Mouse (Mus musculus) thymus, adult 2 months (tissue): ENCODE measurements around the gene Tbc1d20. TPM values are rescaled to one million over a fixed set of nuclear protein-coding genes. Genes with fewer than 3 reads are reported as not detected.
"Not testable (repeated sequence)": the region's sequence is repeated elsewhere in the genome, so short reads cannot be mapped to it uniquely, and the experiment has no call there.

ENCODE experiments used
- DNase-seq: peaks from one replicate; pipeline ENCODE4 v3.0.0; 2021
- H3K27ac ChIP-seq: fragments of 200-500 bp; 2 replicates; pipeline ENCODE4 v1.5.1; 2012; ENCODE audit warnings: low read length, control low read depth; ENCODE audit not compliant: control insufficient read depth, insufficient read depth
- H3K27me3 ChIP-seq: fragments of 200-500 bp; 2 replicates; pipeline ENCODE4 v1.6.1; 2012; ENCODE audit warnings: mild to moderate bottlenecking, low read length, moderate library complexity, mixed read lengths; ENCODE audit not compliant: control insufficient read depth, insufficient read depth
- H3K36me3 ChIP-seq: fragments of 200-500 bp; 2 replicates; pipeline ENCODE4 v1.6.1; 2012; ENCODE audit warnings: mild to moderate bottlenecking, low read length, moderate library complexity; ENCODE audit not compliant: control insufficient read depth, insufficient read depth
- H3K4me1 ChIP-seq: fragments of 200-500 bp; replicated peaks from 2 replicates; pipeline ENCODE4 v1.6.1; 2012; ENCODE audit warnings: low read length; ENCODE audit not compliant: control insufficient read depth, insufficient read depth
- H3K4me3 ChIP-seq: fragments of 200-500 bp; 2 replicates; pipeline ENCODE4 v1.5.1; 2012; ENCODE audit warnings: mild to moderate bottlenecking, low read length, control low read depth, moderate library complexity; ENCODE audit not compliant: control insufficient read depth, insufficient read depth
- CTCF ChIP-seq: fragments of 200-500 bp; IDR thresholded peaks from 2 replicates; pipeline ENCODE4 v1.5.1; 2012; ENCODE audit warnings: mild to moderate bottlenecking, control low read depth, low read length, moderate library complexity, borderline replicate concordance; ENCODE audit not compliant: control insufficient read depth, poor library complexity, insufficient read depth; ENCODE audit errors: extremely low read depth
- POLR2A ChIP-seq: fragments of 200-500 bp; IDR thresholded peaks from 2 replicates; pipeline ENCODE4 v1.6.1; 2012; ENCODE audit warnings: mild to moderate bottlenecking, low read length, control low read depth, moderate library complexity; ENCODE audit not compliant: control insufficient read depth, poor library complexity, insufficient read depth; ENCODE audit errors: extremely low read depth
- WGBS: fragments of 180-500 bp; shearing (Covaris S2); methylation state at CpG from one replicate; pipeline ENCODE4 v1.1.7; 2018; 5-methylcytosine and 5-hydroxymethylcytosine counted together
- polyA plus RNA-seq: library from polyadenylated mRNA; depleted of rRNA; stranded (reverse); fragments of >200 nt; gene quantifications from 2 replicates; pipeline ENCODE4 v1.2.3, GENCODE M21; 2012

The Tbc1d20 gene
- polyA plus RNA-seq, 1 experiment = 78.2 TPM

GRCm38 (mm10) chr2:152347722-152348121 is 54.1 kb downstream of the Tbc1d20 start:
- Histone ChIP-seq H3K4me3 (no peak overlapping the region), H3K36me3 (no peaks in the 10 kb centered on the region), H3K27me3 (no peaks in the 10 kb centered on the region), H3K27ac (no peak overlapping the region), H3K4me1 (peaks cover 11% of the 10 kb centered on the region)
- WGBS = 69% methylated on average over 2 of the region's 2 CpGs
- DNase-seq = no peak
- TF ChIP-seq CTCF (no peak), POLR2A (no peak)

DNA sequence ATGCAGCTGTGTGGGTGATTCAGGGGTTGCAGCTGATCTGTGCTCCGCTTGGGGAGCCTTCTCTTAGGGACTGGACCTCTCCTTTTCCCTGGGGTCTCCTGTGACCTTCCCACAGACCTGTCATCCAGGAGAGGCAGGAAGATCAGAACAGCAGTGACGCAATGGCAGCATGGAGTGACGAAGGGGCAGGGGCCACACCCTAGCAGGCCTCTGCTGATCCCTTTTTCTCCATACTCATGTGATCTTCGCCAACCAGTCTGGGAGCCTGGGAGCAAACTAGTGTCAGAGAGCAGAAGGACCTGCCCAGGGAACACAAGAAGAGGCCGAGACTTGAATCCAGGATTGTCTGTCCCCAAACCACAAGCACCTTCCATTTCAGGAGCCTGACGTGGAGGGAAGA is 55.6 kb downstream of the Tbc1d20 start:
- peaks cover 4% of the 10 kb centered on the region for H3K4me1 ChIP-seq
- H3K36me3 ChIP-seq = no peaks in the 10 kb centered on the region
- WGBS = 92% methylated on average over 6 of the region's 6 CpGs
- no peak overlapping the region for H3K27ac ChIP-seq
- DNase-seq = no peak
- no peak overlapping the region for H3K4me3 ChIP-seq
- H3K27me3 ChIP-seq = no peaks in the 10 kb centered on the region
- TF ChIP-seq CTCF = no peak
- no peak for TF ChIP-seq POLR2A

GRCm38 (mm10) chr2:152349842-152350540 is 56.4 kb downstream of the Tbc1d20 start:
- no peaks in the 10 kb centered on the region for H3K36me3 ChIP-seq
- no peak for TF ChIP-seq CTCF
- no peak for TF ChIP-seq POLR2A
- no peak overlapping the region for H3K4me3 ChIP-seq
- DNase-seq = no peak
- H3K4me1 ChIP-seq = no peaks in the 10 kb centered on the region; the same call in 1 of the 2 replicates
- no peak overlapping the region; the same call in 1 of the 2 replicates for H3K27ac ChIP-seq
- 59% methylated on average over 8 of the region's 8 CpGs for WGBS
- H3K27me3 ChIP-seq = no peaks in the 10 kb centered on the region

DNA sequence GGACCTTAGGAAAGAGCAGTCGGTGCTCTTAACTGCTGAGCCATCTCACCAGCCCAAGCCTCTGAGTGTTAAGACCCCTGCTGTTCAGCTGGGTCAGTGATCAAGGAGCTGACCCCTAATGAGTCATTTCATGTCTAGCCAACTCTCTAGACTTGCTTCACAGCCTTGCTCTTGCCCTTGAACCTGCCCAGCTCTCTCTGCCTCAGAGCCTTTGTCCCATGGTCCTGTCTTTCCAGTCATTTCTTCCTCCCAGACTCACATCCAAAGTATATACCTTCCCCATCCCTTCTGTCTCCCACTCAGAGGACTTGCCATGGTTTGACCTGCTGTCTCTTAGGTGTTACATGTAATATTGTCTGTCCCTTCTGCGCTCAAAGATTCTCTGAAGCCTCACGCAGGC is 63.6 kb downstream of the Tbc1d20 start:
- H3K4me1 ChIP-seq = peaks cover 14% of the 10 kb centered on the region
- no peak for DNase-seq
- no peaks in the 10 kb centered on the region for H3K36me3 ChIP-seq
- WGBS = 100% methylated on average over 3 of the region's 3 CpGs
- no peaks in the 10 kb centered on the region for H3K27me3 ChIP-seq
- no peak overlapping the region for H3K4me3 ChIP-seq
- no peak for TF ChIP-seq POLR2A
- no peak for TF ChIP-seq CTCF
- H3K27ac ChIP-seq = no peak overlapping the region

- not testable (repeated sequence) for H3K27ac ChIP-seq, H3K27me3 ChIP-seq, H3K4me3 ChIP-seq, H3K36me3 ChIP-seq
- peak; percentile 28 for DNase-seq
- WGBS = 95% methylated on average over 5 of the region's 5 CpGs
- H3K4me1 ChIP-seq = peaks cover 14% of the 10 kb centered on the region
These were observed 65.3 kb downstream of the Tbc1d20 start for GRCm38 (mm10) chr2:152358977-152359376.

DNA sequence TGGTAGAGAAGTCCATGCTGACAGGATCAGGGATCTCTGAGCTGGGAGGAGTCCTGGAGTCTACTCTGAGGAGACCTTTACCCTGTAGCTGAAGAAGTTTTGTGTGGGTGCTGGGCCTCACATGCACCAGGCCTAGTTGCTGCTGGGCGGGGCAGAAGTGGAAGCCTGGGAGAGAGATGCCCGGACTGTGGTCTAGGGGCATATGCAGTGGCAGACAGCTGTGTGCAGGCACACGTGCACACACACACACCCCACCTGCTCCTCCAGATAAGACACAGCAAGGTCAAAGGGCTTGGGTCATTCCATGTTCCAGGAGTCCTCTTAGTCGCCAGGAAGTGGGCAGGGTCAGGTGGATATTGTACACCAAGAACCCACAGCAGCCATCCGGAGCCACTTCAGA is 66.0 kb downstream of the Tbc1d20 start:
- no peak for DNase-seq
- no peak for TF ChIP-seq CTCF
- TF ChIP-seq POLR2A = no peak
- Histone ChIP-seq H3K4me1 (peaks cover 14% of the 10 kb centered on the region), H3K27me3 (no peaks in the 10 kb centered on the region), H3K4me3 (no peak overlapping the region), H3K27ac (no peak overlapping the region), H3K36me3 (no peaks in the 10 kb centered on the region)
- 19% methylated on average over 5 of the region's 5 CpGs for WGBS

DNA sequence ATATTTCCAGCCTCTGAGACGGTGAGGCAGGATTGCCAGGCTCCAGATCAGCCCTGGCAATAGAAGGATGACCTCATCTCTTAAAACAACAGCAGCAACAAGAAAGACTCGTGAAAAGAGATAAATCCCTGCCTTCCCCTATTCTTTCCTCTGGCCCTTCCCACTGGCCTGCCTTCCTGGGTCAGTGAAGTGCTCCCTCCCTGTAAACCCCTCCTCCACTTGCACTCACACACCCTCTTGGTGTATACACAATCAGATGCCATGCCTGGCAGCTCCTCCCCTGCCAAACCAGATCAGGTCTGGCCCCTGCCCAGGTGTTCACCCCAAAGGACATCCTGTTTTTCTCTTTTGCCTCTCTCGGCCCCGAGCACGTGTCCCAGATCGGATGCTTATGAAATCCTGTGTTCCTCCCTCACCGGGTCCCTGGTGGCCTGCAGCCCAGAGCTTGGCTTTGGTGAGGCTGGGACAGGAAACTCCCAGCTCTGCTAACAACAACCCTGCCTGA is 66.7 kb downstream of the Tbc1d20 start:
- no peak overlapping the region; the same call in 1 of the 2 replicates for H3K27ac ChIP-seq
- H3K36me3 ChIP-seq = no peaks in the 10 kb centered on the region
- H3K4me1 ChIP-seq = peaks cover 14% of the 10 kb centered on the region
- no peaks in the 10 kb centered on the region for H3K27me3 ChIP-seq
- 2% methylated on average over 7 of the region's 7 CpGs for WGBS
- no peak for TF ChIP-seq POLR2A
- no peak for TF ChIP-seq CTCF
- no peak overlapping the region for H3K4me3 ChIP-seq
- peak; percentile 36 for DNase-seq
